Mouse (Mus musculus) MEL (cell line): Measurements from ENCODE around the gene AC109138.7. TPM values are rescaled to one million over a fixed set of nuclear protein-coding genes. Genes with fewer than 3 reads are reported as not detected.

Source experiments
- DNase-seq: peaks from one replicate; pipeline ENCODE4 v3.0.0; 2011; ENCODE audit warnings: low read depth, low spot score
- H3K27ac ChIP-seq: 2 replicates; pipeline ENCODE4 v1.5.1; 2012; ENCODE audit warnings: low read depth, mild to moderate bottlenecking, control low read depth, low read length, moderate library complexity; ENCODE audit not compliant: control insufficient read depth
- H3K27me3 ChIP-seq, 2 experiments: fragments of 150-350 bp in 1 of 2; sonication (generic) in 1 of 2; 2 replicates each; pipeline ENCODE4 v1.6.1; 2012; ENCODE audit warnings: low read length in 2 of 2, mild to moderate bottlenecking in 2 of 2, improper control_type of control experiment in 1 of 2, moderate library complexity in 1 of 2; ENCODE audit not compliant: insufficient read depth in 2 of 2, control insufficient read depth in 1 of 2
- H3K36me3 ChIP-seq, 2 experiments: 2 replicates each; pipeline ENCODE4 v1.6.1; 2012 to 2014; ENCODE audit warnings: low read length in 2 of 2, improper control_type of control experiment in 1 of 2, inconsistent platforms in 1 of 2, mild to moderate bottlenecking in 1 of 2; ENCODE audit not compliant: insufficient read depth in 2 of 2, control insufficient read depth in 1 of 2
- H3K4me1 ChIP-seq, 2 experiments: fragments of 150-350 bp in 1 of 2; sonication (generic) in 1 of 2; 2 replicates each; pipeline ENCODE4 v1.6.1; 2012; ENCODE audit warnings: low read length in 2 of 2, improper control_type of control experiment in 1 of 2, mild to moderate bottlenecking in 1 of 2; ENCODE audit not compliant: insufficient read depth in 2 of 2, control insufficient read depth in 1 of 2
- H3K4me3 ChIP-seq, 2 experiments: fragments of 150-350 bp in 1 of 2; sonication (generic) in 1 of 2; 2 replicates each; pipeline ENCODE4 v1.5.1; 2012; ENCODE audit warnings: low read depth in 2 of 2, low read length in 2 of 2, mild to moderate bottlenecking in 2 of 2, moderate library complexity in 2 of 2, control low read depth in 1 of 2, improper control_type of control experiment in 1 of 2; ENCODE audit not compliant: control insufficient read depth in 1 of 2, insufficient read depth in 1 of 2
- H3K79me2 ChIP-seq: 2 replicates; pipeline ENCODE4 v1.6.1; 2012; ENCODE audit warnings: mild to moderate bottlenecking, low read length, moderate library complexity; ENCODE audit not compliant: control insufficient read depth, poor library complexity, insufficient read depth
- H3K9ac ChIP-seq: 2 replicates; pipeline ENCODE4 v1.6.1; 2012; ENCODE audit warnings: low read depth, mild to moderate bottlenecking, control low read depth, low read length, moderate library complexity; ENCODE audit not compliant: control insufficient read depth, poor library complexity, severe bottlenecking
- H3K9me3 ChIP-seq: fragments of 150-350 bp; sonication (generic); replicated peaks from 2 replicates; pipeline ENCODE4 v1.6.1; 2012; ENCODE audit warnings: mild to moderate bottlenecking, low read length, improper control_type of control experiment, moderate library complexity; ENCODE audit not compliant: insufficient read depth
- BHLHE40 ChIP-seq: IDR thresholded peaks from 2 replicates; pipeline ENCODE4 v1.6.1; 2012; ENCODE audit warnings: low read depth, mild to moderate bottlenecking, inconsistent platforms, low read length, improper control_type of control experiment, borderline replicate concordance
- CTCF ChIP-seq, 3 experiments: IDR thresholded peaks in 2 of 3; conservative IDR thresholded peaks in 1 of 3; 2 replicates each; pipeline ENCODE4 v1.5.1; 2011 to 2012; ENCODE audit warnings: low read length in 3 of 3, low read depth in 2 of 3, mild to moderate bottlenecking in 2 of 3, improper control_type of control experiment in 1 of 3, inconsistent platforms in 1 of 3, mixed read lengths in 1 of 3, moderate library complexity in 1 of 3; ENCODE audit not compliant: control insufficient read depth in 1 of 3, insufficient read depth in 1 of 3, poor library complexity in 1 of 3, severe bottlenecking in 1 of 3
- E2F4 ChIP-seq: IDR thresholded peaks from 2 replicates; pipeline ENCODE4 v1.6.1; 2011; ENCODE audit warnings: low read depth, low read length, improper control_type of control experiment, borderline replicate concordance
- ELF1 ChIP-seq: IDR thresholded peaks from 2 replicates; pipeline ENCODE4 v1.6.1; 2014; ENCODE audit warnings: low read depth, mild to moderate bottlenecking, inconsistent platforms, low read length, improper control_type of control experiment, moderate library complexity
- EP300 ChIP-seq, 2 experiments: IDR thresholded peaks; 2 replicates each; pipeline ENCODE4 v1.6.1; 2011; ENCODE audit warnings: improper control_type of control experiment in 2 of 2, low read length in 2 of 2, low read depth in 1 of 2, mild to moderate bottlenecking in 1 of 2
- ETS1 ChIP-seq: IDR thresholded peaks from 2 replicates; pipeline ENCODE4 v1.6.1; 2012; ENCODE audit warnings: low read depth, mild to moderate bottlenecking, inconsistent platforms, low read length, improper control_type of control experiment, moderate library complexity
- KAT2A ChIP-seq: conservative IDR thresholded peaks from 2 replicates; pipeline ENCODE4 v1.6.1; 2012; ENCODE audit warnings: low read depth, low read length, improper control_type of control experiment, inconsistent platforms
- MAZ ChIP-seq: IDR thresholded peaks from 2 replicates; pipeline ENCODE4 v1.6.1; 2012; ENCODE audit warnings: low read depth, mild to moderate bottlenecking, inconsistent platforms, low read length, improper control_type of control experiment
- MYC ChIP-seq: IDR thresholded peaks from 2 replicates; pipeline ENCODE4 v1.6.1; 2011; ENCODE audit warnings: low read depth, mild to moderate bottlenecking, low read length, improper control_type of control experiment, moderate library complexity
- POLR2A ChIP-seq, 2 experiments: IDR thresholded peaks; 2 replicates each; pipeline ENCODE4 v1.6.1; 2011 to 2012; ENCODE audit warnings: low read length in 2 of 2, mild to moderate bottlenecking in 2 of 2, control low read depth in 1 of 2, improper control_type of control experiment in 1 of 2, low read depth in 1 of 2, moderate library complexity in 1 of 2; ENCODE audit not compliant: control insufficient read depth in 1 of 2, insufficient read depth in 1 of 2, poor library complexity in 1 of 2
- POLR2AphosphoS5 ChIP-seq: IDR thresholded peaks from 2 replicates; pipeline ENCODE4 v1.6.1; 2012; ENCODE audit warnings: low read depth, borderline replicate concordance, mild to moderate bottlenecking, inconsistent platforms, low read length, moderate library complexity, mixed read lengths
- RAD21 ChIP-seq: IDR thresholded peaks from 2 replicates; pipeline ENCODE4 v1.6.1; 2011; ENCODE audit warnings: mild to moderate bottlenecking, low read depth, low read length, improper control_type of control experiment
- RCOR1 ChIP-seq: IDR thresholded peaks from 2 replicates; pipeline ENCODE4 v1.6.1; 2012; ENCODE audit warnings: low read depth, mild to moderate bottlenecking, inconsistent platforms, low read length, improper control_type of control experiment
- SIN3A ChIP-seq: IDR thresholded peaks from 2 replicates; pipeline ENCODE4 v1.6.1; 2012; ENCODE audit warnings: low read length, improper control_type of control experiment, inconsistent platforms
- SMC3 ChIP-seq: IDR thresholded peaks from 2 replicates; pipeline ENCODE4 v1.6.1; 2011; ENCODE audit warnings: low read depth, low read length, improper control_type of control experiment
- TCF12 ChIP-seq: IDR thresholded peaks from 2 replicates; pipeline ENCODE4 v1.6.1; 2014; ENCODE audit warnings: low read depth, mild to moderate bottlenecking, inconsistent platforms, low read length, improper control_type of control experiment, moderate library complexity
- UBTF ChIP-seq: IDR thresholded peaks from 2 replicates; pipeline ENCODE4 v1.6.1; 2012; ENCODE audit warnings: low read depth, mild to moderate bottlenecking, inconsistent platforms, low read length, improper control_type of control experiment, moderate library complexity, borderline replicate concordance; ENCODE audit not compliant: insufficient read depth
- USF2 ChIP-seq, 2 experiments: IDR thresholded peaks; 2 replicates each; pipeline ENCODE4 v1.6.1; 2011 to 2012; ENCODE audit warnings: improper control_type of control experiment in 2 of 2, low read length in 2 of 2, borderline replicate concordance in 1 of 2, inconsistent platforms in 1 of 2, low read depth in 1 of 2, mild to moderate bottlenecking in 1 of 2; ENCODE audit not compliant: insufficient read depth in 1 of 2
- ZC3H11A ChIP-seq: IDR thresholded peaks from 2 replicates; pipeline ENCODE4 v1.6.1; 2012; ENCODE audit warnings: low read depth, mild to moderate bottlenecking, inconsistent platforms, low read length, improper control_type of control experiment
- ZKSCAN1 ChIP-seq: IDR thresholded peaks from 2 replicates; pipeline ENCODE4 v1.6.1; 2012; ENCODE audit warnings: low read depth, mild to moderate bottlenecking, inconsistent platforms, low read length, improper control_type of control experiment, moderate library complexity
- ZNF384 ChIP-seq: IDR thresholded peaks from 2 replicates; pipeline ENCODE4 v1.6.1; 2012; ENCODE audit warnings: low read depth, mild to moderate bottlenecking, inconsistent platforms, low read length, improper control_type of control experiment
- polyA plus RNA-seq, 2 experiments: library from polyadenylated mRNA; stranded (reverse) in 1 of 2; unstranded in 1 of 2; fragments of >175 nt in 1 of 2; fragments of >200 nt in 1 of 2; gene quantifications; 2 replicates each; pipeline versions ENCODE4 v1.2.1 to v1.2.4; 2012; ENCODE audit warnings: low replicate concordance in 2 of 2, low read depth in 1 of 2; ENCODE audit not compliant: insufficient read length in 2 of 2, insufficient read depth in 1 of 2, missing spikeins in 1 of 2
- total RNA-seq: library from RNA; depleted of rRNA; stranded (reverse); fragments of 300-350 nt; gene quantifications from 2 replicates; pipeline ENCODE4 v1.2.3, GENCODE M21; 2012

Gene AC109138.7
- total and polyA plus RNA-seq, 3 experiments = not detected

DNA sequence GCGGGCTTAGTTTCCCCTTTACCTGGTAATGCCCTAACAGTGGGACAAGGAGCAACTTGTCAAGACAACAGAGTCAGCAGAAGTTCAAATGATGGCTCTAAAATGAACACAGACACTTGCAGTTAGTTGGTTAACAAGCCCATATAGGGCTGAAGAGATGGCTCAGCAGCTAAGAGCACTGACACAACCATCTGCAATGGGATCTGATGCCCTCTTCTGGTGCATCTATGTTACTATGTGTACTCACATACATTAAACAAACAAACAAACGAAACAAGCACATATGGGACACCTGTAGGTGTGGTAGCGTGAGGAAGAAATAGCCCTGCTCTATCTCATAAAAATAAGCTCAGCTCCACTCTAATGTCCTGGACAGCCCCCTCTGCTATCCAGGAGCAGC is 28.3 kb downstream of the AC109138.7 start:
- no peak overlapping the region for H3K4me3 ChIP-seq
- DNase-seq = peak; percentile 37
- H3K27me3 ChIP-seq = 0 out of 4 replicates have a peak, but pooled peaks cover 0 to under 1% of the 10 kb centered on the region in 2 experiments
- no peak for TF ChIP-seq MAZ
- no peak for TF ChIP-seq MYC
- TF ChIP-seq RAD21 = peak; percentile 40
- peak; percentile 65 for TF ChIP-seq SMC3
- peak; percentile 46 for TF ChIP-seq ZC3H11A
- TF ChIP-seq CTCF (IDR thresholded peaks at IDR 0.05 in 2 of 3, conservative IDR thresholded peaks at IDR 0.05 in 1 of 3; ENCODE audit: control insufficient read depth in 1 of 3, insufficient read depth in 1 of 3, low read depth in 2 of 3, low read length in 3 of 3, poor library complexity in 1 of 3, severe bottlenecking in 1 of 3) = peak in 2 of 3 experiments; percentile 7 to 50; a peak in 3 of 6 replicates
- H3K9me3 ChIP-seq = no peaks in the 10 kb centered on the region
- peaks cover 0 to 3% of the 10 kb centered on the region in 2 experiments; a peak in 1 of 4 replicates for H3K36me3 ChIP-seq
- peaks cover 0 to 3% of the 10 kb centered on the region in 2 experiments; a peak in 2 of 4 replicates for H3K4me1 ChIP-seq
- no peaks in the 10 kb centered on the region for H3K79me2 ChIP-seq
- no peak overlapping the region for H3K27ac ChIP-seq
- no peak overlapping the region for H3K9ac ChIP-seq

DNA sequence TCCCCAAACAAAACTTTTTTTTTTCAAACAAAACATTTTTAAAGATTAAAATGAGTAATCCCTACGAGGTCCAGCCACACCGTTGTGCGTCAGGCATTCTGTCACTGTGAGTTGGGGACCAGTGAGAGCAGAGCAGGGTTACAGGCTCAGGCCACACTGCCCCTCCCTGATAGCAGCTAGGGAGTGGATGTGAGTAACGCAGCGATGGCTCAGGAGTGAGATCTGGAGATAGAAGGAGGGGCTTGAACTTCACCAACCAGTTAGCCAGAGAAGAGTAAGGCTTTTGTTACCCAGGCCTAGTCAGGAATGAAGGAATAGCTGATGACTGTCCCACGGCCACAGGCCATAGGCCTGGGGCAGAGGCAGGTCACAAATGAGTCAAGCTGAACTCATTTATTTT is 30.6 kb downstream of the AC109138.7 start:
- no peak for TF ChIP-seq SMC3
- TF ChIP-seq TCF12 = no peak
- no peak for TF ChIP-seq SIN3A
- no peak for TF ChIP-seq ZC3H11A
- TF ChIP-seq CTCF (IDR thresholded peaks at IDR 0.05 in 2 of 3, conservative IDR thresholded peaks at IDR 0.05 in 1 of 3; ENCODE audit: control insufficient read depth in 1 of 3, insufficient read depth in 1 of 3, low read depth in 2 of 3, low read length in 3 of 3, poor library complexity in 1 of 3, severe bottlenecking in 1 of 3) = no peak
- no peak for TF ChIP-seq EP300 (IDR thresholded peaks at IDR 0.05; ENCODE audit: low read depth in 1 of 2, low read length in 2 of 2)
- TF ChIP-seq MAZ = no peak
- TF ChIP-seq ZKSCAN1 = no peak
- no peak for TF ChIP-seq BHLHE40
- no peak for TF ChIP-seq RCOR1
- TF ChIP-seq POLR2A (IDR thresholded peaks at IDR 0.05; ENCODE audit: control insufficient read depth in 1 of 2, insufficient read depth in 1 of 2, low read depth in 1 of 2, low read length in 2 of 2, poor library complexity in 1 of 2) = no peak
- TF ChIP-seq KAT2A = no peak
- no peak for TF ChIP-seq UBTF
- TF ChIP-seq ELF1 = no peak
- no peak for TF ChIP-seq USF2 (IDR thresholded peaks at IDR 0.05; ENCODE audit: borderline replicate concordance in 1 of 2, insufficient read depth in 1 of 2, low read depth in 1 of 2, low read length in 2 of 2)
- no peak for TF ChIP-seq MYC
- no peak for TF ChIP-seq POLR2AphosphoS5
- TF ChIP-seq ZNF384 = no peak
- no peak for TF ChIP-seq ETS1
- no peak for TF ChIP-seq E2F4
- H3K9ac ChIP-seq = no peak overlapping the region
- H3K27ac ChIP-seq = no peak overlapping the region
- H3K27me3 ChIP-seq = no peaks in the 10 kb centered on the region; a peak in 1 of 4 replicates
- no peaks in the 10 kb centered on the region for H3K79me2 ChIP-seq
- no peak for DNase-seq
- H3K9me3 ChIP-seq = no peaks in the 10 kb centered on the region
- H3K36me3 ChIP-seq = peaks cover 0 to 3% of the 10 kb centered on the region in 2 experiments; a peak in 1 of 4 replicates
- H3K4me1 ChIP-seq = peaks cover 0 to 3% of the 10 kb centered on the region in 2 experiments; a peak in 2 of 4 replicates
- no peak overlapping the region for H3K4me3 ChIP-seq
